Mouse (Mus musculus) kidney, postnatal 14 days (tissue): ENCODE data around the gene Cacna2d3.

ENCODE experiments used
- DNase-seq: peaks from one replicate; pipeline ENCODE4 v3.0.0; 2022; ENCODE audit warnings: mixed read lengths

Cacna2d3 gene

GRCm38 (mm10) chr14:29385500-29385899, 336.2 kb downstream of the Cacna2d3 start:
- no peak for DNase-seq

DNA sequence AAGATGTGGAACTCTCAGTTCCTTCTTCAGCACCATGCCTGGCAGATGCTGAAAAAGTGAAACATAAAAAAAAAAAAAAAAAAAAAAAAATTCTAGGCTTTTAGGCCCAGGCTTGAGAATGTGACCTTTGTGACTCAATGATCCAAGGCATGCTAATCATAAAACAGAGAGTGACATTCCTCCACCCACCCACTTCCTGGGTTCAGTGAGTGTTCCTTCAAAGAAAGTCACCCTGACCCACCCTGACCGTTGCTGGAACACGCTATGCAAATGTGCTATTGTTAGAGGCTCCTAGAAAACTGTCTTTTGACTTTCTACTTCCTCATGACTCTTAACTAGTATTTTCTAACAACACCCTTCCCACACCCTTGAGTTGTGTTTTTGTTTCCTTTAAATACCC, 338.9 kb downstream of the Cacna2d3 start:
- DNase-seq: peak; percentile 40

GRCm38 (mm10) chr14:29366911-29367310, 354.8 kb downstream of the Cacna2d3 start:
- peak; percentile 50 for DNase-seq

GRCm38 (mm10) chr14:29362448-29362847, 359.2 kb downstream of the Cacna2d3 start:
- DNase-seq: no peak

DNA sequence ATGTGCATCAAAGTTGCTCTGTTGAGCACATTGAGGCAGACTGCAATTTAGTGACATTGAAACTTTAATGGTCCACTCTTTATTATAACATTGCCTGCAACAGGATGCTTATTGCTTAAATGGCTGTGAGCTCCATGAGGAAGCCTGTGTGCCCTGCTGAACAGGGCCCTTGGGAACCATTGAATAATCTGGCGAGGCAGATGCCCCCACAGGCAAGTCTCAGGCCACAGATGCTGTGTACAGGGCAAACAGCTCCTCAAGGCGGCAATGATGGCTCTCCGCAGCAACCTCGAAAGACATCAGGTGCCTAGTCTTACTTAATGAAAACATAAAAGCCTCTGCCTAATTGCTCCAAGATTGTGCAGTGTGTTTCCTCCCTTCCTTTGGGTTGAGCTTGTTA, 371.0 kb downstream of the Cacna2d3 start:
- no peak for DNase-seq

DNA sequence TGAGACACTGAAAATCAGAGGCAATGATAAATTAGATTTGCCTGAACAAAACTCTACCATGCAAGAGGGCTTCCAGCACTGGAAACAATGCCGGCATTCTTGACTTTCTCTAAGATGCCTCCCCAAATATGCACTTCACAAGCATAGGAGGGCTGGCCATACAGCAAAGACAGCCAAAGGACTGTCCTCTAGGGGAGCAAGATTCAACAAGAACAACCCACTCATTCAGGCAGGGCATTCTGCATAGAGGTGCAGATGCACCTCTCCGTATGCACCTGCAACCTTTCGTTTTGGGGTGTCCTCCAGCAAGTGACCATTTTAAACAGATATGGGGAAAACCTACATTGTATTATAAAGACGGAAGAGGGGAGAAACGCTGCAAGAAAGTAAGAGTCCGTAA, 380.1 kb downstream of the Cacna2d3 start:
- no peak for DNase-seq

DNA sequence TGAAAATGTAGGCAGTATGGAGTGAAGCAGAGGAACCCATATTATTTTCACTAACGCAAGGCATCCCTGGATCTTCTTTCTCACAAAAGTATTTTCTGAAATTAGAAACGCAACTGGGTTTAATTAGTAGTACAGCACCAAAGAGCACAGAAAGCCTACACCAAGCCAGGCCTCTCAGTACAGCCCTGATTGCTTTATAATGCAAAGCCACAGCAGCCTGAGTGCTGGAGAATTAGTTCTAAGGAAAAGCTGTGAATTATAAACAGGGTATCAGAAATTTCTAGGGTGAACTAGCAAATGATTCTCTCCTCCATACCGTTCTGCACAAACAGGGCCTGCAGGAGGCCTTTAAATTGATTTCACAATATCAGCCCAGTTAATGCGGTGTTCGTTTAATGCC, 380.9 kb downstream of the Cacna2d3 start:
- no peak for DNase-seq

GRCm38 (mm10) chr14:29334897-29335296, 386.8 kb downstream of the Cacna2d3 start:
- no peak for DNase-seq

- DNase-seq: no peak
Observed at GRCm38 (mm10) chr14:29334216-29334615, 387.4 kb downstream of the Cacna2d3 start.

DNA sequence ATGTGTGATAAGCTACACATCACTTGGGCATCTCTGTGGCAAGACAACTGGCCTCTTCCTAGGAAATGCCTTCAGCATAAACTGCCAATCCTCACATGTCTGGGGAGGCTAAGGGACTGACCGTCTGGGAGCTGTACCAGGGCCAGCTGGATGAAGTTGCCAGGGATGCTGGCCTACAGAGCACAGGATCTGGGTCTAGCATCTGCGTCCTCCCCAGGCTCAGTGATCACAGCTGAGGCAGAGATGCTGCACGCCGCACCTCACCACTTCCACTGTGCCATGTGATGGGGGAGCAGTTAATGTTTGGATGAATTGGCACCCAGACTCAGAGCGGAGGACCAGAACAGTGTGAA, 397.3 kb downstream of the Cacna2d3 start:
- no peak for DNase-seq

DNA sequence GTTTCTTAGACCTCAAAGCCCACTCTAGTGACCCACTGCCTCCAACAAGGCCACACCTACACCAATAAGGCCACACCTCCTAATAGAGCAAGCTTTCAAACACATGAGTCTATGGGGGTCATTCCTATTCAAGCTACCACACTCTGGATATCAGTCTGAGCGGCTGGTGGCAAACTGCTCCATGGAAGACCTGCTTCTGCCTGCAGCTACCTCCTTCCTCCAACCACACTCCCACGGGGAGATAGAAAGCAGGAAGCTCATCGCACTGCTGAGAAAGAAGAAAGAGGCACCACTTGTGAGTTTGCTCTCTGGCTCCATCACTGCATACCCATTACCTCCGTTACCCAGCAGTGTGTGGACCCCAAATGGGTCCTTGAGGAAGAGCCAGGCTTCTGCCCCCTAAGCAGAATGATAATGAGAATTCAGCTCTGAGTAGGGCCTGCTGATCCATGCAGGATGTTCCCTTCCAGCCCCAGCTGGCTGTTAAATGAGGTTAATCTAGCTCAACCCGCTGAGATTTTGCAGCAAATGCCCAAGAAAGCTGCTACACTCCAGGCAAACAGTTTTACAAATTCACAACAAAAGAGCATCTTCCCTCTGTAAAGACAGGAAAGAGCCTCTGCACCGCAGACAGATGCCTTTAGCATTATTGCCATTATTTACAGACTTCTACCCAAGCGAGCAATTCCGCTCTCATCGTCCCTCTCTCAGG, 397.8 kb downstream of the Cacna2d3 start:
- no peak for DNase-seq

DNA sequence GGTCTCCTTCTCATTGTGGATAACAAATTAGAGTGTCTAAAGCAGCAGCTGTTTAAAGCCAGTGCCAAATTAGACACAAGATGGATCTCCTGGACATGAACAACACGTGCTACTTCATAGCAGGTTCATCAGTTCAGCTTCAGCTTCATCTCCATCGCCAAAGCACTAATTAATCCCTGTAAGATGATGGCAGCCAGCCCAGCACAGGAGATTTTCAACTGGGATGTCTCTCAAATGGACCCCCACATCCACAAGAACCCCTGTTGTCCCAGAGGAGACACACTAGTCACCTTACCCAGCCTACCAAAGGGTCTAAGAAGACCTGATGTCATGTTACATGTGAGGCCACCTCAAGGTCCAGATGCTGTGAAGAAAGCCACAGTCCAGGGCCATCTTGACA, 408.2 kb downstream of the Cacna2d3 start:
- no peak for DNase-seq

DNA sequence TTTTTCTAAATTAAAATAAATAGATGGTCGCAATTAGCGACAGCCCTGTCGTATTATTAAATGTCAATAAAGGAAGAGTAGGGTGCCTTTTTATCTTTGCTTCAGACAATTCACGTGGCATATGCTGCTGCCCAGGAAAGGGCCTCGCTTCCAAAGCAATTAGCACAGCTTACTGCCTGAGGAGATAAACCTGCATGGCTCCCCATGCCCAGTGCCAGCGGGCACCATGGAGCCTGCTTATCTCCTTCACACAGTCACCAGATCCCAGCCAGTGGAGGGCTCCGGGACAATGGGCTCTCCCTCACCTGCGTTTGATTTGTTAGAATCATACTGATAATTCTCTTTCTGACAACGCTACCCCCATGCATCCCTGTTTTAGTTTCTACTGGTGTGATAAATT, 416.0 kb downstream of the Cacna2d3 start:
- DNase-seq: no peak

DNA sequence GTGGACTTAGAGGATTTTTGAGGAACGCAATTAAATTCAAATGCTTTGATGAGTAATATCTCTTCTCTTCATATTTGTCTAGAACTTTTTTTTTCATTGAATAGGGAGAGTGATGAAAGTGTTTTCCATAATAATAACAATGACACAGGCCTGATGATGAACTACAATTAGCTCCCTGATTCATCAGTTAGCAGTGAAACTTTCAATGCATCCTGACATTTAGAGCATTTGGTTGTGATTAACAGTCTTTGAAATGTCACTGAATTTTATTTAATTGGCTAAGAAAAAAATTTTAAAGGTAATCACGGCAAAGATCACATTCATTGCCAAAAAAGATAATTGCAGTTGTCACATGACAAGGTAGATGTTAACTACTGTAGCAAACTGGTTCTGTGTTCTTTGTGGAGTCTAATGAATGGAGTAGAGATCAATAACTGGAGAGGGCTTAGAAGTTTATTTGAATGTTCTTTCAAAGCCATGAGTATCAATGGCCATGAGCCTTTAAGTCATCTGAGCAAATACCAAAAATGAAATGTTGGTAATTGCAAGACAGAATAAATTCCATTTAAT, 425.4 kb downstream of the Cacna2d3 start:
- no peak for DNase-seq

DNA sequence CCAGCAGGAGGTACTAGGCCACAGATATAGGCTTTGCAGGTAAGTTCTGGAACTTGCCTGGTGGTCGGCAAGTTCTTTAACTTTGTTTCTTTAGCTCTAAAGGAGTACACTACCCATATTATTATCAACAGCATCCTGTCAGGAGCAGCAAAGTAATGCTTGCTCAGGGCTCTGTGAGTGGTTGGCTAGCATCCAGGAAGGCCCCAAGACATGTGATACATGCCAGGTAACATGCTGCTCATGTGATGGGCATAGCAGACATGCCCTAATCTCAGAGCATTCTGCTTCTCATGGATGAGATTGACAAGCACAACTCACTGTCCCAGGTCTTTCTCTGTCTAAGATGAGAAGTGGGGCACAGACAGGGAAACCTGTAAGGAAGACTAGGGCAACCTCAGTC, 442.8 kb downstream of the Cacna2d3 start:
- DNase-seq: no peak

GRCm38 (mm10) chr14:29278401-29278800, 443.3 kb downstream of the Cacna2d3 start:
- DNase-seq: no peak

DNA sequence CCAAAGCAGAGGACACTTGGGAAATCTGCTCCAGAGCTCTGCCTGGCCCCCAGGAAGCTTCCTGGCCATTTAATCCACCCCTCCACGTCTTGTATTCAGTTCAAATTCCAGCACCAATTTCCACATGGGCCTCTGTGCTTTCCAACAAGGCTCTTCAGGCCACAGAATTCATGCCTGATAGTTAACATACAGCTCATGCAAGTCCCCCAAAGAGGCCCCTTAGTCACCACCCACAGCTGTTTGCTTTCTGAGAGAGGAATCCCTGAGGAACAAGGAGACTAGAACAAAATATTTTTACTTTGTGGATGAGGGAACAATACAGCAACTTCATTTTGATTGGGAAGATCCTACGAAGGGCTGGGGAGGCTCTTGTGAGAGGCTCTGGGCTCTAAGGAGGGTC, 444.0 kb downstream of the Cacna2d3 start:
- no peak for DNase-seq

- no peak for DNase-seq
Observed at GRCm38 (mm10) chr14:29273890-29274289, 447.8 kb downstream of the Cacna2d3 start.

DNA sequence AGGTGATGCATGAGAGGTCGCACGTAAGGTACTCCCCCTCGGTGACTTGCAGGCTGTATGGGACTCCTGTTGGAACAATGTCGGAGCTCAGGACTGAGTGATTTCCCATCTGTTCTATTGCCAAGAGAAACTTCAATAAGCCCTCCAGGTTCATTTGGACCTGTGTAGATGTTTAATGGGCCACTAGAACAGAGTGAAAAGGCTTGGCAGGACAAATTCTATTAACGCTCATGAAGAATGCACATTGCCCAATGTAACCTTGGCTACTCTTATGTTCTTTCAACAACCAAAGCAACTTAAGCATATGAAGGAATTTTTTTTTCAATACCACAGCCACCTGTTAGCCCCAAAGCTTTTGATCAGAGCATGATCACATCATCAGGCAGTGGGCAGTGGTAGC, 451.1 kb downstream of the Cacna2d3 start:
- no peak for DNase-seq

DNA sequence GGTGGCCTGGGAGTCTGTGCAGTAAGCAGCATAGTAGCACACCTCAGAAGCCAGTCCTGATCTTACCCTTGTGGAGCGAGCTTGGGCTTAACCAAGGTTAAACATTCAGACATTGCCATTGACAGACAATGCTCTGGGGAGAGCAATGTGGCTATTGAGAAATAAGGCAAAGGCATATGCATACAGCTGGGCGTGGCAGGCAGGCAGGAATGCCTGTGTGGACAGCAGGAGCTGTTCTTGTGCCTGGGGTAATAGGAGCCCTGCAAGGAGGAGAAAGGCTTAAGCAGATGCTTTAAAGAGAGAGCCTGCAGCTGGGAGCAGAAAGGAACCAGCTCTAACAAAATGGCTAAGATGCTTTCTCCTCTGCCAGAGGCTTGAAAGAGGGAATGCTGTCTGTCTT, 451.8 kb downstream of the Cacna2d3 start:
- no peak for DNase-seq

DNA sequence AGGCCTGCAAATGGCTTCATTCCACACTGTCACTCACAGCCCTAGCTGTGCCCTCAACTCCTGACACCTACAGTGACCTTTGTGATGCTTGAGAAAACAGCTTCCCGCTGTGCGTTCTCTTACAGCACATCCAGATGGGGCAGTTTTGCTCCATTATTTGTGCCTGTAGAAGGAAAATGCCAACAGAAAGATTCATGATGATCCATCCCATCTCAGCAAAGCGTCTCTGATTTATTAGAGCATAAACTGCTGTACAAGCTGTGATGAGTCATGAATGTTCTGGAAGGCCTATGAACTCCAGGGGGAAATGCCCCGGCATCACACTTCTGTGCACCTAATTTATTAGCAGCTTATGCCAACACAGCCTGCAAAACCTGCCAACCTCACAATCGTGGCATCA, 453.1 kb downstream of the Cacna2d3 start:
- peak; percentile 6 for DNase-seq

DNA sequence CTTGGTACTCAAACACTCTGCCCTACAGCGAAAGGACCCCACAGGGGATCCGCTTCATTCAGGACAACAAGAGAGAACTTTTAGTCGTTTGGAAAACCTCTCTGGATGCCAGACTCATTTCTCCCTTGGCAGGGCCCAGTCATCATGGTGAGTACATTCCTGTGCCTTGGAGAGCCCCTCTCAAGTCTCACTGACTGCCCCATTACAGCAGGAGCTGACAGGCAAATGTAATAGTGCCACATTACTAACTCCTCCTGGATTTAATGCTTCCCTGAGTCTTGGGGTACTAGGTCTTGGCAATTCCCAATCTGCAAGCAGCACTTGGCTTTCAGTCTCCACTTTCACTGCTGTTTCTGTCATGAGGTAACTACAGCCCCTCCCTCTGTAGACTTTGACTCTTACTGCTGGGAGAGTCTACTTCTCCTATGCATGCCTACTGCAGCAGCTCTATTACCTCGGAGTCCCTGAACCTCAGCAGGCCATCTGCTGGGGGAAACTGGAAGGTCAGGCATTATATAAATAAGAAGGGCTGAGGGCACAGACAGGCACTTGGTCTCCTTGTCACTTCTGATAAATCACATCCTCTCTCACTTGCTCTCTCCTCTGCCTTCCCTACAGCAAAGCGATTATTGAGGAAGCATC, 454.3 kb downstream of the Cacna2d3 start:
- peak; percentile 24 for DNase-seq

- no peak for DNase-seq
Observed at GRCm38 (mm10) chr14:29260621-29261020, 461.0 kb downstream of the Cacna2d3 start.

DNA sequence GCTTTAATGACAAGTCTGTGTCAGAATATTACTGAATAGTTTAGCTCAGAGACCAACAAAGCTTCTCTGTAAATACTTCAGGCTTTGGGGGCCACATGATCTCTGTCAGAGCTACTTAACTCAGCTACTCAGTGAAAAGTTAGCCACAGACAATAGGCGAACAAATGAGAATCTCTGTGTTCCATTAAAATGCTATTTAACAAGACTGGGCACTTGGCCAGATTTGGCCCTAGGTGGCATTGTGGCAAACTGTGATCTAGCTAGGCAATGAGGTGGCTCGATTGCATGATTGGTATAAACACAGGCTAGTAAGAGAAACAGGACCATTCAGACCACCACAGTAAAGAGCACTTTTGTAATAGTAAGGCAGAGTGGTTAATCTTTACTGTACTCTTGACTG, 478.1 kb downstream of the Cacna2d3 start:
- DNase-seq: no peak

GRCm38 (mm10) chr14:29238446-29238845, 483.2 kb downstream of the Cacna2d3 start:
- no peak for DNase-seq
